Mouse (Mus musculus) C2C12 (cell line): Measurements from ENCODE around the gene Ypel1.

Experiments
- CTCF ChIP-seq: IDR thresholded peaks from one replicate; pipeline ENCODE4 v1.5.1; 2011; ENCODE audit not compliant: control insufficient read depth, insufficient read depth, insufficient read length
- USF1 ChIP-seq: IDR thresholded peaks from one replicate; pipeline ENCODE4 v1.6.1; 2011; ENCODE audit warnings: low read depth, mild to moderate bottlenecking, control low read depth, moderate library complexity

- no peak for TF ChIP-seq USF1
- TF ChIP-seq CTCF: no peak
These were observed 12.8 kb downstream of the Ypel1 start for GRCm38 (mm10) chr16:17082121-17082792.
